Mouse (Mus musculus) cerebellum, adult 9-10 months (tissue): ENCODE data around the gene Btnl6.
"Not testable (repeated sequence)": the region's sequence is repeated elsewhere in the genome, so short reads cannot be mapped to it uniquely, and the experiment has no call there.

ENCODE experiments used
- DNase-seq: peaks from one replicate; pipeline ENCODE4 v3.0.0; 2022

Gene Btnl6

DNA sequence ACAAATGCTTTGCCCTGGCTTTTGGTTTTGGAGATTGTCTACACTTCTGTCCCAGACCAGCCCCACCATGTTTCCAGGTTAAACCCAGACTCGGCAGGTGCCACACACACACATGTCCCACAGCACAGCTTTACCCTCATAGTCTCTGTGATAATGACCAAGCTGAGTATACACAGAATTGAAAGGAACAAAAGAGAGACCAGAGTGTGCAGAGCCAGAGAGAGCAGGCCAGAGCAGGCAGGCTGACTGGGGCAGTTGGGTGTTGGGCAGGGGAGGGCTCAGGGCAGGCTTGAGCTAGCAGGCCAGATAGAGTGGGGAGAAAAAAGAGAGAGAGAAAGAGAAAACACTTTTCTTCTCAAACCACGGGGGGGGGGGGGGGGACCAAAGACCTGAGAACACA, 20.6 kb downstream of the Btnl6 start:
- no peak for DNase-seq

- not testable (repeated sequence) for DNase-seq
Observed at GRCm38 (mm10) chr17:34495156-34495555, 22.0 kb downstream of the Btnl6 start.

GRCm38 (mm10) chr17:34492796-34493195, 24.4 kb downstream of the Btnl6 start:
- no peak for DNase-seq

DNA sequence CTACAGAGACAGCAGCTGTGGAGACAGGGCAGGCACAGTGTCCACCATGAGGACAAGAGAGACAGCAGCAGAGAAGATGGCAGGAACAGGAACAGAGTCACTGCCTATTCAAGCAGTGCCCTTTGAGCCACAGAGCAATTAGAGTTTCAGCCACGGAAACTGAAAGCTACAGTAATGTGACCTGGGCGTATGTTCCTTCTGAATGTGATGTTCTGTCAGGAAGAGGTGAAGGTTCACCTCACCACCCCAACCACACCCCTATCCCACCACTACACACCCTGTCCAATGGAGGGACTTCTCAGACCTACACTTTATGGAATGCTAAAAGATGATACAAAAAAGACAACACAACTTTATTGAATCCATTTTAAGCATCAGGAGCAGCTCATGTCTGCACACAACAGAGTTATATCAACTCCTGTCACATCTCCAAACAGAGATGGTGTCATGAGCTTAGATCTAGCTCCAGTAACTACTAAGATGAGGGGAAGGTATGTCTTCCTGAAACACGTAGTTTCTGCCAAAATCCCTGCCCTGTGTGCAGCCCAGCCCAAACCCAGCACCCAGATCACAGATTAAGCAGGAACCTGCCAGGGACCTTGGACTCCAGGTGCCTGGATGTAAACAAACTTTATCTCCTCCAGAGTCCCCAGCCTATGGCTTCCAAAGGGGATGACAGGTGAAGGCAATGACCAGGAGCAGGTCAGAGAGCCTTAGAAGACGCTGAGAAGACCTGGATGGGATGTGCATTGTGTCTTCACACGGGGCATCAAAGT, 39.7 kb downstream of the Btnl6 start, which contains the start of gene Btnl4:
Gene Btnl4 (minus strand): TSS at position 81 of the 776 bp plus-strand sequence.
- not testable (repeated sequence) for DNase-seq

DNA sequence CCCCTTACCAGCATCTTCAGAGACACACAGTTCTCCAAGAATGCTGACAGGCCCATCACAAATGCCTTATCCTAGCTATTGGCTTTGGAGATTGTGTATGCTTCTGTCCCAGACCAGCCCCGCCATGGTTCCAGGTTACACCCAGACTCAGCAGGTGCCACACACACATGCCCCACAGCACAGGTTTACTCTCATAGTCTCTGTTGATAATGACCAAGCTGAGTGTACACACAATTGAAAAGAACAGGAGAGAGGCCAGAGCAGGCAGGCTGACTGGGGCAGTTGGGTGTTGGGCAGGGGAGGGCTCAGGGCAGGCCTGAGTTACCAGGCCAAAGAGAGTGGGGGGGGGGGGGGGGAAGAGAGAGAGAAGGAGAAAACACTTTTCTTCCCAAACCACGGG, 40.7 kb downstream of the Btnl6 start:
- no peak for DNase-seq

DNA sequence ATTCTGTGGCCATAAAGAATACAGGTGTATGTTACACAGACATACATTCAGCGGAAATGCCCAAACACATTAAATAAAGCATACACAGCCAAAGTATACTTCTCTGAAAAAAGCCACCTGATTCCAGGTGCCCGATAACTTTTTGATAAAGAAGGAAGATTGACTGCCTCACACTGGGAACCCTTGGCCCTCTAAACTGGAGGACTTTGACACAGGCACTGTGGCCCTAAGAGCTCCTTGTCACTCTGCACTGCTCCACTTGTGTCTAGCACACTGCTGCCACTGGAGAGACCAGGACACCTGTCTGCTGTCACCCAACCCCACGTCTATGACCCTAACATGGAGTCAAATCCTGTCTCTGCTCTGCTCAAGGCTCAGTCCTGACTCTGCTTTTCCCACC, 42.1 kb downstream of the Btnl6 start:
- no peak for DNase-seq

DNA sequence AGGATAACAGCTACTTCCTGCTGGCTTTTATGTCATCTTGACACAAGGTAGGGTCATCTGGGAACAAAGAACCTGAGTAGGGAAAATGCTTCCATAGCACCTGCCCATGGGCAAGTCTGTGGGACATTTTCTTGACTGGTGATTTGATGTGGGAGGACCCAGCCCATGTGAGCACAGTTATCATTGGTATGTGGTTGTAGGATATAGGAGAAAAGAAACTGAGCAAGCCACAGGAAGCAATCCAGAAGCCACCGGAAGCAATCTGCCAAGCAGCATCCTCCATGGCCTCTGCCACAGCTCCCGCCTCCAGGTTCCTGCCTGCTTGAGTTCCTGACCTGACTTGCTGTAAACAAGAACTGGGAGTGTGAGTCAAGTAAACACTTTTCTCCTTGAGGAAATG, 46.7 kb downstream of the Btnl6 start:
- DNase-seq: no peak

- DNase-seq: not testable (repeated sequence)
Observed at GRCm38 (mm10) chr17:34465906-34466305, 51.2 kb downstream of the Btnl6 start.

DNA sequence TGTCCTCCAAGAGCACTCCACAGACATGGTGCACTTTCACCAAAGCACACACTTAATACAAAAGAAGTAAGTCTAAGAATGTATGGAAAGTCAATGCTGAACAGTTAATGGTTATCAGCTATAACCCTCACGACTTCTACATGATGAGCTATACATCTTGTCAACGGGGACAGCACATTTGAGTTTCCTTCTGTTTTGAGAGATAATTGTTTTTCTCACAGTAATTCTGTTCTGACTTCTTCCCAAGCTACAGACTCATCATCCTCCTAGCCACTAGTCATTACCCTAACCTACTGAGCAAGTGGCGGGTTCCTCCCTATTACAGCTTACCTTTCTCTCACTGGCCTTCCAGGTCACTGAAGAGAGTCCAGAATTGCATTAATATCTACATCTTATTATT, 57.9 kb downstream of the Btnl6 start:
- DNase-seq: no peak
